Mouse (Mus musculus): Measurements from ENCODE around the gene Lrrc45. TPM values are rescaled to one million over a fixed set of nuclear protein-coding genes. Genes with fewer than 3 reads are reported as not detected.
"Not testable (repeated sequence)": the region's sequence is repeated elsewhere in the genome, so short reads cannot be mapped to it uniquely, and the experiment has no call there.

The Lrrc45 gene
- polyA plus RNA-seq, 1 experiment, result 1.5 TPM

- peaks cover 36% of the 10 kb centered on the region for H3K36me3 ChIP-seq (ENCODE audit: control insufficient read depth)
- H3K4me1 ChIP-seq (ENCODE audit: control insufficient read depth), result peaks cover 22% of the 10 kb centered on the region
- peak within 1 kb of the TSS; percentile 40 for H3K4me3 ChIP-seq (replicated peaks)
- peaks cover 31% of the 10 kb centered on the region for H3K27me3 ChIP-seq (ENCODE audit: control insufficient read depth)
- H3K9me3 ChIP-seq (ENCODE audit: control insufficient read depth, low read length), result no peaks in the 10 kb centered on the region; the same call in 1 of the 2 replicates
- no peak for TF ChIP-seq TAL1 (IDR thresholded peaks at IDR 0.05; ENCODE audit: low read length)
- TF ChIP-seq GATA1 (IDR thresholded peaks at IDR 0.05; ENCODE audit: low read length), result no peak
Measured at GRCm38 (mm10) chr11:120721124-120722066, 7.7 kb downstream of the Lrrc45 start, which contains the start of gene Rac3. TSS of gene Rac3 (plus strand) at chr11:120721470.

- peaks cover 29% of the 10 kb centered on the region for H3K36me3 ChIP-seq (ENCODE audit: control insufficient read depth)
- peaks cover 29% of the 10 kb centered on the region for H3K4me1 ChIP-seq (ENCODE audit: control insufficient read depth)
- TF ChIP-seq TAL1 (IDR thresholded peaks at IDR 0.05; ENCODE audit: low read length) (no peak), GATA1 (IDR thresholded peaks at IDR 0.05; ENCODE audit: low read length) (no peak)
- H3K27me3 ChIP-seq (ENCODE audit: control insufficient read depth), result peaks cover 31% of the 10 kb centered on the region
- H3K4me3 ChIP-seq (replicated peaks), result no peak overlapping the region
- no peaks in the 10 kb centered on the region; the same call in 1 of the 2 replicates for H3K9me3 ChIP-seq (ENCODE audit: control insufficient read depth, low read length)
Measured at GRCm38 (mm10) chr11:120722067-120722630, 8.4 kb downstream of the Lrrc45 start.

GRCm38 (mm10) chr11:120722761-120723382 is 9.1 kb downstream of the Lrrc45 start:
- no peaks in the 10 kb centered on the region; the same call in 1 of the 2 replicates for H3K9me3 ChIP-seq (ENCODE audit: control insufficient read depth, low read length)
- H3K36me3 ChIP-seq (ENCODE audit: control insufficient read depth), result peaks cover 22% of the 10 kb centered on the region
- peaks cover 31% of the 10 kb centered on the region for H3K27me3 ChIP-seq (ENCODE audit: control insufficient read depth)
- peaks cover 31% of the 10 kb centered on the region for H3K4me1 ChIP-seq (ENCODE audit: control insufficient read depth)
- no peak overlapping the region for H3K4me3 ChIP-seq (replicated peaks)
- TF ChIP-seq GATA1 (IDR thresholded peaks at IDR 0.05; ENCODE audit: low read length), result no peak
- no peak for TF ChIP-seq TAL1 (IDR thresholded peaks at IDR 0.05; ENCODE audit: low read length)

DNA sequence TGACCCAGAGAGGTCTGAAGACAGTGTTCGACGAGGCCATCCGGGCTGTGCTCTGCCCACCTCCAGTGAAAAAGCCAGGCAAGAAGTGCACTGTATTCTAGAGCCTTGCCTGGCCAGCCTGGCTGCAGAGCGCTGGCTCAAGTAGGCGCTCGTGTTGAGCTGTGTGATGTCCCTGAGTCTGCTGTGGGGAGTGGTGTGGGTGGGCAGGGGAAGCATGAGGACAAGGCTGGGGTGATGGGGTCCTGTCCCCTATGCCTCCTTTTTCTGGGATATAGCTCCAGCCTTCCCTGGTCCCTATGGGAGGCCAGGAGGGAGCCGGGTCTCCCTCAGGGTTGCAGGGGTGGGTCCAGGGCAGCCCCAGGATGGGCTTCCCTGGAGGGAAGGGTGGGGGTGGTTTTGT is 9.8 kb downstream of the Lrrc45 start:
- H3K4me1 ChIP-seq (ENCODE audit: control insufficient read depth), result peaks cover 31% of the 10 kb centered on the region
- H3K36me3 ChIP-seq (ENCODE audit: control insufficient read depth), result peaks cover 16% of the 10 kb centered on the region
- peaks cover 31% of the 10 kb centered on the region for H3K27me3 ChIP-seq (ENCODE audit: control insufficient read depth)
- no peaks in the 10 kb centered on the region; the same call in 1 of the 2 replicates for H3K9me3 ChIP-seq (ENCODE audit: control insufficient read depth, low read length)
- H3K4me3 ChIP-seq (replicated peaks), result no peak overlapping the region
- TF ChIP-seq TAL1 (IDR thresholded peaks at IDR 0.05; ENCODE audit: low read length) (no peak), GATA1 (IDR thresholded peaks at IDR 0.05; ENCODE audit: low read length) (no peak)

DNA sequence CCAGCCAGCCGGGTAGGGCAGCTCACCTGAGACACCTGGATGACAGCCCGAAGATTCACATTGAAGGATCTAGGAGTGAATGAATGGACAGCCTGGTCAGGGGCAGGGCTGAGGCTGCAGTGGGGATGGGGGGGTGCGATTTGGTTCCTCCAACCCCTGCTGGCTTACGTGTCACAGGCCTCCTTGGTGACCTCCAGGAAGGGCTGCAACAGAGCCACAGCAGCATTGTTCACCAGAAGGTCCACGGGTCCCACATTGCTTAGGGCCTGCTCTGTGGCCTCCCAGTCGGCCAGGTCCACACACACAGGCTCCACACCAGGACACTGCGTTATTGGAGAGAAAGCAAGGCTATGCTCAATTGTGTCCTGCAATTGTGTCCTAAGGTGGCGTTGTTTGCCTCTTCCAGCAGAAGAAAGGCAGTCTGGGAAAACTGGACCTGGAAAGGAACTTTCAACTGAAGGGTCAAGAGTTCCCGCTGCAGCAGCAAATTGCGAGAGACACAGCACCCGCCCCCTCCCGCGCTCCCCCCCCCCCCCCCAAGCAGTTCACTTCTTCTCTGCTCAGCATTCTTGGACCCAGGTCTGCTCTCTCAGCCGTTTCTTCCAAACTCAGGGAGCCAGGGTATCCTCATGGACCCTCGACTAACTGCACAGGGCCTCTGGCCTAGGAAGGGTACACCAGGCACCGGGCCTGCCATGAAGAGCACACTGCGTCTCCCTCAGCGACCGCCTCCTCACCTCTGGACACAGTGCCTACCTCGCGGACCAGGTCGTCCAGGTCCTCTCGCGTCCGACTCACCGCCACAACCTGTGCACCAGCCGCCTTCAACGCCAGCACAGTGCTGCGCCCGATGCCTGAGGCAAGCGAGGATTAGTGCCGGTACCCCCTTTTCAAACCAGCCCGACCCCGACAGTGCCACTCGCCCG is 12.8 kb downstream of the Lrrc45 start:
- TF ChIP-seq TAL1 (IDR thresholded peaks at IDR 0.05; ENCODE audit: low read length), result no peak
- no peak for TF ChIP-seq GATA1 (IDR thresholded peaks at IDR 0.05; ENCODE audit: low read length)
- H3K27me3 ChIP-seq (ENCODE audit: control insufficient read depth), result peaks cover 28% of the 10 kb centered on the region
- no peaks in the 10 kb centered on the region for H3K36me3 ChIP-seq (ENCODE audit: control insufficient read depth)
- H3K9me3 ChIP-seq (ENCODE audit: control insufficient read depth, low read length), result peaks cover 2% of the 10 kb centered on the region
- peaks cover 26% of the 10 kb centered on the region for H3K4me1 ChIP-seq (ENCODE audit: control insufficient read depth)
- peak overlapping the region; percentile 72 for H3K4me3 ChIP-seq (replicated peaks)

GRCm38 (mm10) chr11:120727169-120727527 is 13.4 kb downstream of the Lrrc45 start, which contains the start of gene Dcxr:
TSS of gene Dcxr (minus strand) at chr11:120727281.
- Histone ChIP-seq H3K4me1 (ENCODE audit: control insufficient read depth) (peaks cover 19% of the 10 kb centered on the region), H3K4me3 (replicated peaks) (peak within 1 kb of the TSS; percentile 72), H3K36me3 (ENCODE audit: control insufficient read depth) (no peaks in the 10 kb centered on the region), H3K27me3 (ENCODE audit: control insufficient read depth) (peaks cover 26% of the 10 kb centered on the region), H3K9me3 (ENCODE audit: control insufficient read depth, low read length) (peaks cover 3% of the 10 kb centered on the region)
- TF ChIP-seq TAL1 (IDR thresholded peaks at IDR 0.05; ENCODE audit: low read length), result no peak
- TF ChIP-seq GATA1 (IDR thresholded peaks at IDR 0.05; ENCODE audit: low read length), result no peak

DNA sequence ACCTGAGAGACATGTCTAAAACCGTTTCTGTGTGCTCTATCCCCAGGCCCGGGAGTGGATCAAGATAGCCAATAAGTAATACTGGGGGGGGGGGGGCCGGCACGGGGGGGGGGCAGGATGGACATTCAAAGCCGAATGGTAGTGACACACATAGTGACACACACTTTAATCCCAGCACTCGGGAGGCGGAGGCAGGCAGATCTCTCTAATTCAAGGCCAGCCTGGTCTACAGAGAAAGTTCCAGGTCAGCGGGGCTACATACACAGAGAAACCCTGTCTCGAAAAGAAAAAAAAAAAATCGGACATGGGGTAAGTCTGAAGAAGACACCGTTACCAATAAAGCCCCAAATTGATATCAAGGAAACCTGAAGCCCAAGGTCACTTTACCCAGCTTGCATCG is 13.8 kb downstream of the Lrrc45 start:
- Histone ChIP-seq H3K4me1 (ENCODE audit: control insufficient read depth) (peaks cover 18% of the 10 kb centered on the region), H3K4me3 (replicated peaks) (no peak overlapping the region), H3K36me3 (ENCODE audit: control insufficient read depth) (no peaks in the 10 kb centered on the region), H3K9me3 (ENCODE audit: control insufficient read depth, low read length) (peaks cover 3% of the 10 kb centered on the region), H3K27me3 (ENCODE audit: control insufficient read depth) (peaks cover 23% of the 10 kb centered on the region)
- TF ChIP-seq GATA1 (IDR thresholded peaks at IDR 0.05; ENCODE audit: low read length) (no peak), TAL1 (IDR thresholded peaks at IDR 0.05; ENCODE audit: low read length) (no peak)

DNA sequence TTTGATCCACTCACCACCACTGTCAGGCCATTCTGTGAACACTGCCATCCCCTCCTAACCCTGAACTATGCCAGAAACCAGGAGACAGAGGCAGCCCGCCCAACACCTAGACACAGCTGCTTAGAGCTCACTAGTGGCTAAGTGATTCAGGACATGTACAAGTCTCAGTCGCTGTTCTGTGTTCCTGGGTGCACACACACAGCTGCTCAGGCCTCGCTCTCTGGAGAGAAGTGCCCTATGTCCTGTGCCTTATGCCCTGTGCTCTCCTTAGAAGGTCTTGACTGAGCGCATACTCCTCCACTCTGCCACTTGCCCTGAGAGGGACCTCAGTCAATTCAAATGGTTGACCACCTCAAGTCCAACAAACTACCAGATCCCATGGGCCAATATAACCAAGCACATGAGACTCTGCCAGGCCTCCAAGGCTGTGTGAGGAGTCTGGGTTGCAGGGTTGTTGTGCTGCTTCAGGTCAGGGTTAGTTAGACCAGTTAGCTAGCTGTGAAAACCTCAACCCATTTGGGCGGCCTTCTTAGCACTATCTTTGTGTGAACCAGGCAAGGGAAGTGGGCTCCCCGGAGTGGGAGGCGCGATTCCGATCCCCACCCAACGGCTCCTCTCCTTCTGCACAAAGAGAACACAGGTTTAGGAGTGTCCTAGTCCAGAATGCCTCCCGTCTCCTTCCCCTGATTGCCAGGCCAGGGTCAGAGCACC is 15.0 kb downstream of the Lrrc45 start:
- no peaks in the 10 kb centered on the region for H3K36me3 ChIP-seq (ENCODE audit: control insufficient read depth)
- TF ChIP-seq GATA1 (IDR thresholded peaks at IDR 0.05; ENCODE audit: low read length), result no peak
- TF ChIP-seq TAL1 (IDR thresholded peaks at IDR 0.05; ENCODE audit: low read length), result no peak
- H3K9me3 ChIP-seq (ENCODE audit: control insufficient read depth, low read length), result peaks cover 3% of the 10 kb centered on the region
- no peak overlapping the region for H3K4me3 ChIP-seq (replicated peaks)
- peaks cover 18% of the 10 kb centered on the region for H3K4me1 ChIP-seq (ENCODE audit: control insufficient read depth)
- peaks cover 22% of the 10 kb centered on the region for H3K27me3 ChIP-seq (ENCODE audit: control insufficient read depth)

- Histone ChIP-seq H3K27me3 (ENCODE audit: control insufficient read depth) (peaks cover 22% of the 10 kb centered on the region), H3K4me1 (ENCODE audit: control insufficient read depth) (peaks cover 18% of the 10 kb centered on the region)
- H3K36me3 ChIP-seq (ENCODE audit: control insufficient read depth); H3K9me3 ChIP-seq (ENCODE audit: control insufficient read depth, low read length); H3K4me3 ChIP-seq (replicated peaks): not testable (repeated sequence)
Measured at GRCm38 (mm10) chr11:120729432-120730050, 15.8 kb downstream of the Lrrc45 start.

Measured in erythroblast, embryonic 14.5 days (primary cell).